Mouse (Mus musculus): ENCODE results near the gene Hddc3.

DNA sequence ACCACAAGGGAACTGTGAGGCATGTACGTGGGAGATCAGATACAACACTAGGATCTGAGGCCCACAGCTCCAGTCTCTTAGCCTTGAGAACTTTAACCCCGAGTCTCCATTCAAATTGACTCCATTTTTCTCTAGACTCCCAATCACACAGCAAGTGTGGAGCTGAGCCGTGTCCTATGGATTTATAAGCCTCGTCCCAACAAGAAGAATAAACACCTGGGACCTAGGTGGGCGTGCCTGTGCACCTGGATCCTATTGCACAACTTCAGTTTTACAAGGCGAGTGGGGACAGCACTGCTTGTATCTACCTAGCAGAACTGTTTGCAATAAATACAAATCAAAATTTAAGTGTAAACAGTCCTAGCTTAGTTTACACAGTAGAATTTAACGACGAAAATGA lies 19.6 kb upstream of the Hddc3 start:
- TF ChIP-seq POLR2A (IDR thresholded peaks at IDR 0.05; ENCODE audit: control insufficient read depth, extremely low read depth, insufficient read depth, low read length, poor library complexity) (no peak), CTCF (IDR thresholded peaks at IDR 0.05; ENCODE audit: borderline replicate concordance, control insufficient read depth, extremely low read depth, insufficient read depth, low read length, poor library complexity) (no peak)

Measured in thymus, adult 2 months (tissue).